Mouse (Mus musculus) ovary, postnatal 10 days (tissue): ENCODE data around the gene March8.

ENCODE experiments used
- DNase-seq: peaks from one replicate; pipeline ENCODE4 v3.0.0; 2022; ENCODE audit warnings: low spot score

Gene March8

DNA sequence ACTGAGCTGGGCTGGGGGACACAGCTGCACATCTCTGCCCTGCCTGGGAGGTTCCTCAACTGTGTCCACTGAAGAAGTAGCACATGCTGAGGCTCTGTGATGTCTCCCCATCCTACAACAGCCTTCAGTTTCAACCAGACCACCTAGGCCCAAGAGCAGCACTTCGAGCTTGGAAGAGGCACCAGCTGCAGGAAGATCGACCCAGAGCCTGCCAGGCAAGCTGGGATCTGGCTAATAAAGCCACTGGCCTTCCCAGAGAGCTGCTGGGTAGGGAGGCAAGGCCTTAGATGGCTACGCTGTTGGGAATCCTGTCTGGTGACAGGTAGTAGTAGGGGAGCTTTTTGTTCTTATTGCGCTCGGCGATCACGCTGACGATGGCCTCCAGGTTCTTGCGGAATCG, 72.6 kb downstream of the March8 start:
- no peak for DNase-seq

DNA sequence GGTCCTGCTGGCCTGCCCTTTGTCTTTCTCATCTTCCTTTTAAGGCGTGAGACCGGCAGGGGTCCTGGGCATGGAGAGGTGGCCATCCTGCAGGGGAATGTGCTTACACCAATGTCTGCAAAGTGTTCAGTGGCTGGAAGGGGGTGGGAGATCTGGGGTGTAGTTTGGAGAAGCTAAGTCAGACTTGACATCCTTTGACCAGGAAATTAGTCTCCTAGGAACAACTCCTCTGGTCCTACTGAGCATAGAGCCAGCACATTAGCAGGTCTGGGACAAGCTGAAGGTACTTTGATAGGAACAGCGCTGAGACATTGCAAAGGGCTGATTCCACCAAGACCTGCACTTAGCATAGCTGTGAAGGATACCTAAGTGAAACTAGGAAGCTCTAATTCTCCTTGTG, 73.9 kb downstream of the March8 start:
- no peak for DNase-seq

DNA sequence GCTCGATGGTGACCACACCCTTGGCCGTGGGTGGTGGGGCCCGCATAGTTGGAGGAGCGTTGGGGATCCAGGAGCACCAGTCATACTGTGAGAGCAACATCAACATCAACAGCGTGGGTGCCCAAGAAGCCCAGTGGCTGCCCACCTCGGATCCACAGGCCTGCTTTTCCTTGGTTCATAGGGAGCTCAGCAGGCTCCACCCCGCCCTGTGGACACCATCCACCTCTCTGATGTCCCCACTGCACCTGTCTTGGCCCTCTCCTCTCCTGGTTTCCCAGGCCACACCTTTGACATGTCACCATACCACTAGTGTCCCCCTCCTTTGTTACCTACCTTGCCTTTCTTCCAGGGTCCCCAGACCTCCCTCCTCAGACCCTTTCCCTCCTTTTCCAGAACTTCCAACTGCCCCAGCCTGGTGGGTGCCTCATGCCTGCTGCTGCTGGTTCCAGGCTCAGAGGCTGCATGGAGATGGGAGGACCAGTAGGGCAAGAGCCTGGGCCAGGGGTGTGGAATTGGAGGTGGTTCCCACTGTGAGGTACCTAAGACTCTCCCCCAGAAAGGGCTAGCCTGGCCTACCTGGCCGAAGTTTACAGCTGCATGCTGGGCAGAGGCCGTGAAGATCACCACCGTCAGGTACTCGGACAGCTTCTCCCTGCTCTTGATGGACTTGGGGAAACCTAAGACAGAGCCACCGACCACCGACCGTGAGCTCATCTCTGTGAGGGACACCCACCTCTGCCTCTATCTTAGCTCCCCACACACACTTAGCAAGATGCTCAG, 74.9 kb downstream of the March8 start:
- no peak for DNase-seq

DNA sequence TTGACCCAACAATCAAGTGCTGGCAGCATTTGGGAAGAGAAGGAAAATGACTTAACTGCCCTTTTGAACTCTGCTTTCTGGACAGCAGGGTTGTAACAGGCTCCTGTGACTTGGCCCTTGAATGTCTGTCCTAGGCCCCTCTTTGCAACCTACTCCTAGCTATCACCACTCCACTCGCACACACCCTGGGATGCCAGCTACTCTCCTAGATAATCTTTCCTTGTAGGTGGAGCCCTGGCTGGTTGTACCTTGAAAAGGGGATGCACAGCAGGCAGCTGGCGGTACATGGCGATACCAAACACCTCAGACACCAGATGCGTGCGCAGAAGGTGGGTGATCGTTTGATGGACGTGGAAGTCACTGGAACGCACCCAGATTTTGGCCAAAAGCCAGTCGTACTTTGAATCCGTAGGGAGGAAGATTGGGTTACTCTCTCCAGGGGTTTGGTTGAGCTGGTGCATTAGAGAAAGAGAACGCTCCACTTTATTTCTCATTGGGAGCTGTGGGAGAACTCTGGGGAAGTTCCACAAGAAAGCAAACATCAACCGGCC, 77.4 kb downstream of the March8 start:
- no peak for DNase-seq

DNA sequence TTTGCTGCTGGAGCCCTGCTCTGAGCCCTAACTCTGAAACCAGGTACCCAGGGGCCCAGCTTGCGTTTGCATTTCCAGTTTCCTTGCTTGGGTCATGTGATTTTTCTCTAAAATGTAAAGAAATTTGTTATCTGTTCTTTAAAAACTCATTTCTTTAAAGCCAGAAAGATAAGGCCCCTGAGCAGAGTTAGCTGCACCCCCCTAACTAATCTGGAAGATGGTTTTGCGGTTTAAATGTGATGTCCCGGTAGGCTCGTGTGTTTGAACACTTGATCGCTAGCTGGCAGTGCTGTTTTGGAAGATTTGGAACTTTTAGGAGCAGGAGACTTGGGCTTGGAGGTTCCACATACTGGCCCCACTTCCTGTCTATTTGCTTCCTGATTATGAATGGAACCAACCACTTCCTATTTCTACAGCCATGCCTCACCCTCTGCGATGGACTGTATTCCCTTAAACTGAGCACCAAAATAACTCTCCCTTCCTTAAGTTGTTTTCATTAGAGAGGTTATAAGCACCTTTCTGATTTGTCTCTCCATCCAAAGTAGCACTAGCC, 78.3 kb downstream of the March8 start:
- DNase-seq, result no peak

DNA sequence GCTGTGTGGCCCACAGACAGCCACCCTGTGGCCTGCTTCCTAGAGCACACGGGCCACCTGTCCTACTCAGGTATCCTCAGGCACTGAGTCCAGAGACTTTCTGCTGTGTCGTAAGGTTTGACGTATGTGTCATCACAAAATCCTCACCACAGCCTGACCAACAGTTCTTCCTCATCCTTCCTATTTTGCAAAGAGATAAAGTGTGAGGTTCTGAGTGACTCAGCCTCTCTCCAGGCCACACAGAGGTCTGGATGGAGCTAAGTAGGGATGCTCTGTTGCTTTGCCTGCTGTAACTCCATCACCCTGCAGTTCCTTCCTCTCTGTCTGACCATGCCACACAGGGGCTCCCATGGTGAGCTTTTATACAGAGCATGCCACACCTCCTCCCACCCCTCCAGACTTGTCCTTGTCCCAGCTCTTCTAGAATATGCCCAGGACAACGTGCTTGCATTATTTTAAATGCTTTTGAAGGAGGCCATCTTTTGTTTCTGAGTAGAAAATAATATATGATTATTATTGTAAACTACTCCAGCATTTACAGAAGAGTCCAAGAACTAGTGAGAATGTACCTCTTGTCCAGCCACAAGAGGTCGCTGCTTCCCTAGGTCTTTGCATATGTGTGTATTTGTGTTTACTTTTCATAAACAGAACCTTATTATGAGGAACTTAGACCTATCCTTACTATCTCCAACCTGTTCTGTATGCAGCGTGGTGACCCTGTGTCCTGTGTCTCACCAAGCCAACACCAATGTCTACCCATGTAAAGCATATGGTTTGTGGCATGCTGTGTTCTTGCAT, 79.9 kb downstream of the March8 start:
- no peak for DNase-seq

DNA sequence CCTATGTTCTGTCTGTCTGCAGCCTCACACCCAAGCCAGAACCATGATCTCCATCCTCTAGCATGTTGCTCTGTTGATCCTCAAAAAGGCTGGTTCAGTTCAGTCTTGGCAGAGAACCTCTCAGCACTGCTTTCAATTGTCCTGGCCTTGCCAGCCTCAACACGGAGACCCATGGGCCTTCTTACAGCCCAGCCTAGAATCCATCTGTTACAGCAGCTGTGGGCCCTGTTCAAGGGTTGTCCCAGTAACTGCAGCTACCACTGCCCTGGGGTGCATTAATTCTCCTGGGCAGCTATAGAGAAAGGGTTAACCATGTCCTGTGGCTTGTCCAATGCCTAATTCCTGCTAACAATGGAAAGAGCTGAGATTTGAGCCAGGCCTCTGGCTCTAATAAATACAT, 80.7 kb downstream of the March8 start:
- DNase-seq, result no peak

DNA sequence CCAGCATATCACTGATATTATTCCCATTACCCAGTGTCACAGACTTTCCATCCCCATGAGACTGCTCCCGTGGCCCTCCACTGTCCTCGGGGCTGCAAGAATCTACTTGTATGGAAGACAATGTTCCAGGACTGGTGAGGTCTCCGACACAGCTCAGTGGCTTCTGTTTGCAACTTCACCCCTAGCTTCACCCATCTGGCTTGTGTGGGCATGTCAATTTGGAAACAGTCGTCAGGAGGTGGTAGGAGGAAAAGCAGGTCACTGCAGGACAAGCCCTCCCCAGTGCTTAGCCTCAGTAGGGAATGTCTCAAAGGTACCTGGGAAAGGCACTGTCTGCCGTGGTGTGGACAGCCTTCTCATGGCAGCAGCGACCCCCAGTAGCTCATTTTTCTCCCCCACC, 81.9 kb downstream of the March8 start:
- DNase-seq, result no peak

DNA sequence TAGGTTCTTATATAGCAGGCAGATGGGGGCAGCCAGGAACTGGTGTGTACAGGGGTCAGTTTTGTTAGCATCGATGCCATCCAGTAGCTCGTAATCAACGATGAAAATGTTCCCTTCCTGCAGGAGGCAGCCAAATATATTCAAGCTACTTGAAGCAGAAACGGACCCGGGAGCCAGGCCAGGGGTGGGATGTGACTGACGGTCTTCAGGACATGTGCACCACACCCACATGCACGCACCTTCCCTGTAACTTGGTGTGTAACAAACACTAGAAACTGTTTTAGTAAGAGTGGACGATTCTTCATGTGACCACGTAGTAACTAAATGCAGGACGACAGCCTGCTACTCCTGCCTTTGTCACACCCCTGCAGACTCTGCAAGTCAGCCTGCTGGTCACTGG, 82.4 kb downstream of the March8 start:
- no peak for DNase-seq

DNA sequence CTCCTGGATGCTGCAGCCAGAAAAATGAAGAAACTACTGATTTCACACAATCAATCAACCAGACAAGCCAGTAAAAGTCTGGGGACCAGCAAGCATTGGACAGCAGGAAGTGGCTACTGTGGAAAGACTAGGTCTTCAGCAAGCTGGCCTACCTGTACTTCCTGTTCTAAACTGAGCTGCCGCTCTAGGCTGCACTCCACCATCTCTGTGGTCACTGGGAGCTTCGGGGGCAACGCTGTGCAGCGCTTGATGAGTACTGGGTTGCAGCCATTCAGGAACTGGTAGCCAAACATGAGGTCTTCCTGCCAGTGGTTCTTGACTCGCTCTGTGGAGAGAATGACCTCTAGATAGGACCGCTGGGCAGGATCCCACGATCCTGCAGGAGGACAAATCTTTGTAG, 85.2 kb downstream of the March8 start:
- no peak for DNase-seq

DNA sequence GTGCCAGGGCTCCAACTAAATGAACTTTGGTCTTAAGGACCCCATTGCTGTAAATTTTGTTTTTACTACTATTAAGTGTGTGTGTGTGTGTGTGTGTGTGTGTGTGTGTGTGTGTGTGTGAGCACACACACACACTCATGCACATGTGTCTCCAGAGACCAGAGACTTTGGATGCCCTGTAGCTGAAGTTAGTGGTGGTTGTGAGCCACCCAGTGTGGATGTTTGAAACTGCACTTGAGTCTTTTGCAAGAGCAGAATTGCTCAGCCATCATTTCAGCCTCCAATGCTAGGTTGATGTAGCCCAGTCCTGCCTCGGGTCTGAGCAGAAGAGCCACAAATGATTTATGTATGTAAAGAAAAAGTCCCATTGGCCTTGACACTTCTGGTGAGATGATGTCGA, 85.8 kb downstream of the March8 start:
- DNase-seq, result no peak

DNA sequence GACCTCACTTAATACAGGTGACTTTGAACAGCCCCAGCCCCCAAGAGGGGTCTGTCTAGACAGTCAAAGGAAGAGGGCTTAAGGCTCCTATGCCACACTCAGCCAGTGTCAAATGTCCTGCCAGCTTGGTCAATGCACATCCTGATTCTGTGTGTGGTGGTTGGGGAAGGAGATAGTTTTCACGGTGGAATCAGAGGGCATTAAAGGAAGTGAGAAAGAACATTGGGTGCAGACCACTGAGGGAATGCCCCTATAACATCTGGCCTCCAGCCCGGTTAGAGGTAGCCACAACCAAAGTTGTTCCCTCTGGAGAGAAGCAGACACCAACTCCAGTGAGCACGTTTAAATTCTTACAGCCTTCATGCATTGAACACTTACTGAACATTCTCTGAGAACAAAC, 89.7 kb downstream of the March8 start:
- DNase-seq, result no peak

DNA sequence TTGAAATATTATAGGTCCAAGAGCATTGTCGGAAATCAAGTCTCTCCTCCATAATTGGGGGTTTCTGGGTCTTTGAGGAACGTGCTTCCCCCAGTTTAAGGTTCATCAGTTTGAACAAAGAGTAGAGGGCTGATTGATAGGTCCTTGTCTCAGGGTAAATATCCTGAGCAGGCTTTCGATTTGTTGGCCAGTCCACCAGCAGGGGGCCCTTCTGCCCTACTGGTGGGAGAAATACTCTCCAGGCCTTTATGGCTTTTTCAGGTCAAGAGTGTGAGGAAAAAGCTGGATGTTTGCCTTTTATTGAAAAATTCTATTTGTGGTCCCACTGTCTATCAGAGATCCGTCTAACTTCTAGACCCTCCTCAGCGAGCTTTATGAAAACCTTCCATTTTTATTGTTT, 90.5 kb downstream of the March8 start:
- no peak for DNase-seq

DNA sequence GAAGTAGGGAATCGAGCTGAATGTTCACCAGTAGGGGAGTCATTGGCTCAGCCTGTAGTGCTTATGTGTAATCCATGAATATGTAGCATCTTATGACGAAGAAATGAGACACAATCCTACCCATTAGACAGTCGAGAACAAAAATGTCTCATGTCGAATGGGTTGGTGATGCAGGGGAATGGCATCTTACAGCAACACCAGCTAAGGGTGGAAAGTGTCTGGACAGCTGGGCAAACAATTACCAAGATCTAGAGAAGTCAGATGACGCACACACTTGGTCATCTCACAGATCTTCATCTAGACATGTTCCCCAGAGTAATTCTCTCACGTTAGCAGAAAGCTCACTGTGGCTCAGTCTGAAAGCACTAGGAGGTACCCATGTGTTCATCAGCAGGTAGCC, 101.0 kb downstream of the March8 start:
- DNase-seq, result no peak

DNA sequence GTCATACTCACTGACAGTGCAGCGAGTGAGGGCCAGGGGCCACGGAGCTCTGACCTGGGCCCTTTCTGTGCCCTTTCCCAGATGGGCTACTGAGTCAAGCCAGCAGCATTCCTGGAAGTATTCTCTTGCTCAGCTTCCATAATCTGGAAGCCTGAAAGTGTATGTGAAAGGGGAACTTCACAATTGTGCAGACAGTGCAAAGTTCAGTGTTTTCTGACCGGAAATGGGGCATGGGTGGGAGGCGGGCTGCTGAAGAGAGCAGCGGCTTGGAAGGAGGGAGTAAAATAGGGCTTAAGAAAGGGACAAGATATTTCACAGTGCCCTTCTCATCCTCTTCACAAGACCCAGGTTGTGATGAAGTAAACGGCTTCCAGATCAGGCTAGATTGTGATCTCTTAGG, 101.7 kb downstream of the March8 start:
- no peak for DNase-seq

DNA sequence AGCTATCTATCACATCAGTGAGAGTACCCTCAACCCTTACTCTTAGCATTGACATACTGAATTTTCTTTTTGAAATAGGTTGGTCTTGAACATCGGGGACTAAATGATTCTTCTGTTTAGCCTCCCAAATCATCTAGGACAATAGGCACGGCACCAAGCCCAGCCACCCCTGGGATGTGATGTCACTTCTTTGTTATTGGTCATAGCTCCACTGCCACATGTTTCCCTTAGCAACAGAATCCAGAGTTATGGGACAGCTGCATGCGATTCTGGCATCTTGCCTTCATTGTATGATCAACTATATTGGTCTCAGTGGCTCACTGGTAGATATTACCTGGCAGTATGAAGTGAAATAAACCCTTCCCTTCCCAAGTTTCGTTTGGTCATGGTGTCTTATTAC, 102.6 kb downstream of the March8 start:
- no peak for DNase-seq

DNA sequence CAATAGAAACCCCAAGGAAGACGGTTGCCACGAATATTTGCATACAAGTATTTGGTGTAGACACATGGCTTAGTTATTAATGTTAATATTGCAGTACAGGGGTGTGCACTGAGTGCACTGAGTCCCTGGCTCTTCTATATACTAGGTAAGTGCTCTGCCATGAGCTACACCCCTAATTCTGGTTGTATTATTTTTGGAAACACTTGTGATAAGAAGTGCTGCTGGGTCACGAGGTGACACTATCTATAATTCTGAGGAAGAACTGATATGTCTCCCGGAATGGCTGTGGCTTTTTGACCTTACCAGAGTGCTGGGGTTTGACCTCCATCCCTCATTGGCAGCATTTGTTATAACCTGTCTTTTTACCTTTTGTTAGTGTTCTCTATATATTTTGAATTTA, 103.0 kb downstream of the March8 start:
- no peak for DNase-seq

DNA sequence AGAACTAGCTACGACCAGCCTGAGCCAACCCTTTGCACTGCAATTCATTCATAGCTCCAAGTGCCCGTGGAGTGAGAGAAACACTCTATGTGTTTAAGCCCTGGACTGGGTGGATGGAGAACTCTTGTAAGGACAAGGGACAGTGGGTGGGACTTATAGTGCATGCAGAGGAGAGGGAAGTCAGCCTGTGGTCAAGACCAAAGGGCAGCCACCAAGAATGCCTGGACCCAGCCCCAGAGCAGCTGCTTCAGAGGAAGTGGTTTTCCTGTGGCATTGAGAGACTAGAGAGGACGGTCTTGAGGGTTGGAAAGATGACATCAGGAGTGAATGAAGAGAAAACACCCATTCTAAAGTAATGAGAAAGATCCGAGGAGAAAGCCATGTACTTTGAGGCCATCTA, 118.0 kb downstream of the March8 start:
- DNase-seq, result no peak

DNA sequence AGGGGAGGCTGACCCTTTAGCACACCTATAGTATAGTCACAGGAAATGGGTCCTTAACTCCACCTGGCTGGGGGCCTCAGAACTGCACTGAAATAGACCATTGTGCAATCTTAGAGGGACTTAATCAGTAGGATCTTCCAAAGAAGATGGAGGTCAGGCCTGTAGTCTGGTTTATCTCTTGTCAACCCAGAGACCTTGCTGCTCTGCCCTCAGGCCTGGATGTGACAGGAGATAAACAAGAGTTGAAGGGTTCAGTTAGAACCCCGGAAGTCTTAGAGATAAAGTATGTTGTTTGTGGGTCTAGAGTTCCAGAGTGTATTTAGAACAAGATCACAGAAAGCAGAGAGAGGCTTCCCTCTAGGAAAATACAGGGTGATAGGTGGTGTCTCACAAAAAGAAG, 118.7 kb downstream of the March8 start:
- no peak for DNase-seq

DNA sequence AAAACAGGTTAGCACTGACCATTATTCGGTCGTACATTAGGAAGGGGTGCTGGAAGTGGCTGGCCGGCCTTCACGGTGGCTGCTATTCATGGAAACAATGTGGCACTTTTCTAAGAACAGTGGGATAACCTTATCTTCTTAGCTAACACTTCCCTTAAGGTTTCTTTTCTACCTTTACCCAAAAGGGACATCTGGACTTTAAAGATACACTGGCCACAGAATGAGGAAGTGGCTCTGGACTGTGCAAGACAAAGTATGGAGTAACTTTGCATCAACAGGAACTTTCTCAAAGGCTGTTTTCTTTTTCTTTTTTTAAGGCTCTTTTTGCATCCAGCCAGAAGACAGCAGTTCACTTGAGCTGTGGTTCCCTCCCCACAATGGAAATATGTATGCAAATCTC, 120.9 kb downstream of the March8 start:
- no peak for DNase-seq
